Mouse (Mus musculus) liver, embryonic 13.5 days (tissue): ENCODE data around the gene Clec11a. TPM values are rescaled to one million over a fixed set of nuclear protein-coding genes. Genes with fewer than 3 reads are reported as not detected.

Experiments used
- ATAC-seq: fragments of 200-750 bp; cut with Nextera tagmentation; 2 replicates; pipeline ENCODE4 v1.8.0; 2017; ENCODE audit warnings: low read depth, mild to moderate bottlenecking, moderate number of reproducible peaks, moderate library complexity
- DNase-seq: peaks from one replicate; pipeline ENCODE4 v3.0.0; 2022
- H3K27ac ChIP-seq: fragments of 300-500 bp; sonication (generic); 2 replicates; pipeline ENCODE4 v1.5.1; 2015; ENCODE audit warnings: moderate library complexity, mild to moderate bottlenecking, inconsistent platforms
- H3K27me3 ChIP-seq: fragments of 300-500 bp; sonication (generic); 2 replicates; pipeline ENCODE4 v1.6.1; 2015; ENCODE audit warnings: mild to moderate bottlenecking, inconsistent platforms
- H3K36me3 ChIP-seq: fragments of 300-500 bp; sonication (generic); 2 replicates; pipeline ENCODE4 v1.6.1; 2015; ENCODE audit warnings: mild to moderate bottlenecking, inconsistent platforms
- H3K4me1 ChIP-seq: fragments of 300-500 bp; sonication (generic); replicated peaks from 2 replicates; pipeline ENCODE4 v1.6.1; 2015; ENCODE audit warnings: inconsistent platforms
- H3K4me2 ChIP-seq: fragments of 300-500 bp; sonication (generic); 2 replicates; pipeline ENCODE4 v1.6.1; 2015; ENCODE audit warnings: inconsistent platforms, mild to moderate bottlenecking, moderate library complexity
- H3K4me3 ChIP-seq: fragments of 300-500 bp; sonication (generic); replicated peaks from 2 replicates; pipeline ENCODE4 v1.5.1; 2015; ENCODE audit warnings: mild to moderate bottlenecking, inconsistent platforms
- H3K9ac ChIP-seq: fragments of 300-500 bp; sonication (generic); 2 replicates; pipeline ENCODE4 v1.6.1; 2015; ENCODE audit warnings: mild to moderate bottlenecking, inconsistent platforms
- H3K9me3 ChIP-seq: fragments of 300-500 bp; sonication (generic); replicated peaks from 2 replicates; pipeline ENCODE4 v1.6.1; 2016; ENCODE audit warnings: inconsistent platforms
- WGBS: fragments of 180-500 bp; shearing (Covaris S2); methylation state at CpG from one replicate; pipeline ENCODE4 v1.1.7; 2015; ENCODE audit not compliant: insufficient replicate concordance; 5-methylcytosine and 5-hydroxymethylcytosine counted together
- polyA plus RNA-seq: library from polyadenylated mRNA; unstranded; fragments of >200 nt; fragmentation: Nextera tagmentation; extraction: Ambion mirVana; gene quantifications from 2 replicates; pipeline ENCODE4 v1.2.1, GENCODE M21; 2015

Clec11a gene
- polyA plus RNA-seq, 1 experiment from 2014 or later, result 0.76 TPM

GRCm38 (mm10) chr7:44341119-44341518, 34.4 kb upstream of the Clec11a start:
- H3K27ac ChIP-seq, result no peak overlapping the region
- no peaks in the 10 kb centered on the region for H3K9me3 ChIP-seq
- H3K27me3 ChIP-seq, result peaks cover 79% of the 10 kb centered on the region
- 77% methylated on average over 10 of the region's 10 CpGs for WGBS
- H3K36me3 ChIP-seq, result no peaks in the 10 kb centered on the region
- no peak overlapping the region for H3K9ac ChIP-seq
- H3K4me2 ChIP-seq, result no peak overlapping the region
- no peak for DNase-seq
- no peak for ATAC-seq
- H3K4me3 ChIP-seq, result no peak overlapping the region
- H3K4me1 ChIP-seq, result no peaks in the 10 kb centered on the region

- WGBS, result 44% methylated on average over 6 of the region's 6 CpGs
- no peak for DNase-seq
- Histone ChIP-seq H3K4me3 (no peak overlapping the region), H3K4me2 (no peak overlapping the region), H3K9ac (no peak overlapping the region), H3K4me1 (no peaks in the 10 kb centered on the region), H3K9me3 (no peaks in the 10 kb centered on the region), H3K27ac (no peak overlapping the region), H3K36me3 (no peaks in the 10 kb centered on the region), H3K27me3 (peaks cover 84% of the 10 kb centered on the region)
- ATAC-seq, result no peak
Measured at GRCm38 (mm10) chr7:44340226-44340625, 33.5 kb upstream of the Clec11a start.

- DNase-seq (no peak), ATAC-seq (no peak)
- Histone ChIP-seq H3K9me3 (no peaks in the 10 kb centered on the region), H3K27me3 (peaks cover 90% of the 10 kb centered on the region), H3K27ac (no peak overlapping the region), H3K36me3 (no peaks in the 10 kb centered on the region), H3K4me1 (no peaks in the 10 kb centered on the region), H3K4me2 (no peak overlapping the region), H3K4me3 (no peak overlapping the region), H3K9ac (no peak overlapping the region)
- 5% methylated on average over 32 of the region's 32 CpGs for WGBS
Measured at GRCm38 (mm10) chr7:44337121-44337849, 30.6 kb upstream of the Clec11a start.

- DNase-seq (no peak), ATAC-seq (no peak)
- H3K4me3 ChIP-seq, result peak overlapping the region; percentile 26
- peaks cover 85% of the 10 kb centered on the region for H3K27me3 ChIP-seq
- H3K4me2 ChIP-seq, result peak overlapping the region; percentile 46
- no peak overlapping the region for H3K27ac ChIP-seq
- H3K36me3 ChIP-seq, result no peaks in the 10 kb centered on the region
- no peaks in the 10 kb centered on the region for H3K4me1 ChIP-seq
- H3K9me3 ChIP-seq, result no peaks in the 10 kb centered on the region
- WGBS, result 5% methylated on average over 52 of the region's 54 CpGs
- H3K9ac ChIP-seq, result no peak overlapping the region
Measured at GRCm38 (mm10) chr7:44336046-44337021, 29.6 kb upstream of the Clec11a start.

- no peak overlapping the region for H3K27ac ChIP-seq
- peak overlapping the region; percentile 26 for H3K4me3 ChIP-seq
- H3K36me3 ChIP-seq, result no peaks in the 10 kb centered on the region
- H3K27me3 ChIP-seq, result peaks cover 76% of the 10 kb centered on the region
- H3K9ac ChIP-seq, result no peak overlapping the region
- 5% methylated on average over 33 of the region's 40 CpGs for WGBS
- peak overlapping the region; percentile 46 for H3K4me2 ChIP-seq
- H3K4me1 ChIP-seq, result no peaks in the 10 kb centered on the region
- no peaks in the 10 kb centered on the region for H3K9me3 ChIP-seq
- DNase-seq (no peak), ATAC-seq (no peak)
Measured at GRCm38 (mm10) chr7:44335031-44335878, 28.6 kb upstream of the Clec11a start.

GRCm38 (mm10) chr7:44334139-44334538, 27.4 kb upstream of the Clec11a start:
- H3K9ac ChIP-seq, result no peak overlapping the region
- no peak overlapping the region for H3K4me2 ChIP-seq
- H3K27me3 ChIP-seq, result peaks cover 65% of the 10 kb centered on the region
- no peak overlapping the region for H3K4me3 ChIP-seq
- WGBS, result 54% methylated on average over 14 of the region's 14 CpGs
- DNase-seq (no peak), ATAC-seq (no peak)
- H3K36me3 ChIP-seq, result no peaks in the 10 kb centered on the region
- H3K27ac ChIP-seq, result no peak overlapping the region
- H3K4me1 ChIP-seq, result no peaks in the 10 kb centered on the region
- H3K9me3 ChIP-seq, result no peaks in the 10 kb centered on the region

GRCm38 (mm10) chr7:44332336-44332735, 25.6 kb upstream of the Clec11a start:
- H3K9ac ChIP-seq, result no peak overlapping the region
- H3K4me1 ChIP-seq, result no peaks in the 10 kb centered on the region
- no peak overlapping the region for H3K27ac ChIP-seq
- ATAC-seq (no peak), DNase-seq (no peak)
- peaks cover 54% of the 10 kb centered on the region for H3K27me3 ChIP-seq
- no peak overlapping the region for H3K4me3 ChIP-seq
- H3K9me3 ChIP-seq, result no peaks in the 10 kb centered on the region
- WGBS, result 30% methylated on average over 3 of the region's 3 CpGs
- no peaks in the 10 kb centered on the region for H3K36me3 ChIP-seq
- H3K4me2 ChIP-seq, result no peak overlapping the region

GRCm38 (mm10) chr7:44326614-44327013, 19.9 kb upstream of the Clec11a start:
- no peaks in the 10 kb centered on the region for H3K36me3 ChIP-seq
- no peak overlapping the region for H3K27ac ChIP-seq
- no peak overlapping the region for H3K4me3 ChIP-seq
- H3K9me3 ChIP-seq, result no peaks in the 10 kb centered on the region
- no peak for ATAC-seq
- no peak overlapping the region for H3K4me2 ChIP-seq
- H3K9ac ChIP-seq, result no peak overlapping the region
- no peak for DNase-seq
- peaks cover 25% of the 10 kb centered on the region; the same call in 1 of the 2 replicates for H3K27me3 ChIP-seq
- H3K4me1 ChIP-seq, result no peaks in the 10 kb centered on the region
- 33% methylated on average over 6 of the region's 6 CpGs for WGBS

- WGBS, result 53% methylated on average over 1 of the region's 1 CpGs
- no peak overlapping the region for H3K27ac ChIP-seq
- H3K4me3 ChIP-seq, result no peak overlapping the region
- no peaks in the 10 kb centered on the region for H3K36me3 ChIP-seq
- no peaks in the 10 kb centered on the region for H3K4me1 ChIP-seq
- no peaks in the 10 kb centered on the region for H3K9me3 ChIP-seq
- peaks cover 22% of the 10 kb centered on the region; the same call in 1 of the 2 replicates for H3K27me3 ChIP-seq
- ATAC-seq (no peak), DNase-seq (no peak)
- H3K4me2 ChIP-seq, result no peak overlapping the region
- H3K9ac ChIP-seq, result no peak overlapping the region
Measured at GRCm38 (mm10) chr7:44322290-44322689, 15.6 kb upstream of the Clec11a start.

- H3K9me3 ChIP-seq, result no peaks in the 10 kb centered on the region
- no peaks in the 10 kb centered on the region for H3K4me1 ChIP-seq
- no peak overlapping the region for H3K9ac ChIP-seq
- H3K4me3 ChIP-seq, result no peak overlapping the region
- H3K27me3 ChIP-seq, result peaks cover 19% of the 10 kb centered on the region
- no peak for DNase-seq
- WGBS, result 54% methylated on average over 8 of the region's 8 CpGs
- H3K4me2 ChIP-seq, result no peak overlapping the region
- ATAC-seq, result no peak
- no peak overlapping the region for H3K27ac ChIP-seq
- no peaks in the 10 kb centered on the region for H3K36me3 ChIP-seq
Measured at GRCm38 (mm10) chr7:44320886-44321285, 14.2 kb upstream of the Clec11a start.

GRCm38 (mm10) chr7:44317913-44318312, 11.2 kb upstream of the Clec11a start:
- WGBS, result 18% methylated on average over 4 of the region's 4 CpGs
- Histone ChIP-seq H3K9ac (no peak overlapping the region), H3K4me2 (no peak overlapping the region), H3K27ac (no peak overlapping the region), H3K9me3 (no peaks in the 10 kb centered on the region), H3K4me3 (no peak overlapping the region), H3K4me1 (no peaks in the 10 kb centered on the region), H3K36me3 (no peaks in the 10 kb centered on the region), H3K27me3 (peaks cover 28% of the 10 kb centered on the region)
- no peak for ATAC-seq
- no peak for DNase-seq
